Mouse (Mus musculus) layer of hippocampus, adult 18-20 months (tissue): ENCODE results near the gene 1700086D15Rik. TPM values are rescaled to one million over a fixed set of nuclear protein-coding genes. Genes with fewer than 3 reads are reported as not detected.

ENCODE experiments used
- DNase-seq, 2 experiments: peaks; one replicate each; pipeline ENCODE4 v3.0.0; 2022; ENCODE audit warnings: low spot score in 2 of 2
- total RNA-seq, 2 experiments: library from RNA; stranded (reverse); gene quantifications; 2 replicates each; pipeline ENCODE4 v1.2.3; 2021

The 1700086D15Rik gene
- total RNA-seq, 2 experiments from 2014 or later, result 1.2 to 2.0 TPM

- DNase-seq, result no peak
Observed at GRCm38 (mm10) chr11:65137145-65137652, 22.5 kb downstream of the 1700086D15Rik start.

- DNase-seq, result peak; percentile 46 to 48
Observed at GRCm38 (mm10) chr11:65135251-65135739, 24.4 kb downstream of the 1700086D15Rik start.

- no peak for DNase-seq
Observed at GRCm38 (mm10) chr11:65133661-65134060, 26.0 kb downstream of the 1700086D15Rik start.

GRCm38 (mm10) chr11:65129110-65129509 is 30.6 kb downstream of the 1700086D15Rik start:
- DNase-seq, result no peak

GRCm38 (mm10) chr11:65128666-65129065 is 31.0 kb downstream of the 1700086D15Rik start:
- DNase-seq, result no peak

GRCm38 (mm10) chr11:65126566-65126965 is 33.1 kb downstream of the 1700086D15Rik start:
- peak; percentile 40 to 61 for DNase-seq

- no peak for DNase-seq
Observed at GRCm38 (mm10) chr11:65124913-65125418, 34.7 kb downstream of the 1700086D15Rik start.

- DNase-seq, result no peak
Observed at GRCm38 (mm10) chr11:65120276-65120675, 39.4 kb downstream of the 1700086D15Rik start.

- no peak for DNase-seq
Observed at GRCm38 (mm10) chr11:65115811-65116210, 43.9 kb downstream of the 1700086D15Rik start.

- no peak for DNase-seq
Observed at GRCm38 (mm10) chr11:65112086-65112485, 47.6 kb downstream of the 1700086D15Rik start.

GRCm38 (mm10) chr11:65111651-65112050 is 48.0 kb downstream of the 1700086D15Rik start:
- DNase-seq, result no peak

- no peak for DNase-seq
Observed at GRCm38 (mm10) chr11:65110058-65110457, 49.6 kb downstream of the 1700086D15Rik start.

GRCm38 (mm10) chr11:65107734-65108171 is 51.9 kb downstream of the 1700086D15Rik start:
- DNase-seq, result peak in 1 of 2 experiments; percentile 42

GRCm38 (mm10) chr11:65107151-65107550 is 52.5 kb downstream of the 1700086D15Rik start:
- DNase-seq, result no peak

GRCm38 (mm10) chr11:65104076-65104475 is 55.6 kb downstream of the 1700086D15Rik start:
- no peak for DNase-seq

Other genes starting within 250 kb of the 1700086D15Rik start
- gene Elac2, start 180.9 kb downstream of the 1700086D15Rik start, total RNA-seq, result 10 to 100 TPM; 25.0 to 26.0 TPM
- 100 to 1,000 TPM; 117 to 126 TPM for gene Arhgap44, start 3.1 kb upstream of the 1700086D15Rik start, total RNA-seq
- under 1 TPM; 0.20 to 0.28 TPM for gene Myocd, start 110.1 kb upstream of the 1700086D15Rik start, total RNA-seq